Mouse (Mus musculus) layer of hippocampus, postnatal 36 days (tissue): ENCODE measurements at regions not wholly inside any gene's neighbourhood (a gene's known extent, or its start where the extent isn't known, plus 50 kb on each side); places are given as distances from the start of the nearest gene placed in this dataset.

Source experiments
- DNase-seq, 2 experiments: peaks; one replicate each; pipeline ENCODE4 v3.0.0; 2022

- DNase-seq = peak in 1 of 2 experiments; percentile 1
Observed at GRCm38 (mm10) chrX:44432251-44432650, 64.1 kb upstream of the Dcaf12l2 start.
